Mouse (Mus musculus) stomach, postnatal 0 days (tissue): Measurements from ENCODE around the gene Mrpl36.

Experiments
- CTCF ChIP-seq: IDR thresholded peaks from 2 replicates; pipeline ENCODE4 v1.5.1; 2016; ENCODE audit warnings: antibody characterized with exemption, low read depth, mild to moderate bottlenecking, moderate library complexity
- EP300 ChIP-seq: optimal IDR thresholded peaks from 2 replicates; pipeline ENCODE3; 2016; ENCODE audit warnings: antibody characterized with exemption

GRCm38 (mm10) chr13:73345102-73345890 lies 17.0 kb downstream of the Mrpl36 start:
- TF ChIP-seq CTCF (peak; percentile 56), EP300 (no peak)
